Mouse (Mus musculus) G1E (cell line): Measurements from ENCODE around the gene Gas2l1.

Experiments used
- CTCF ChIP-seq: IDR thresholded peaks from 2 replicates; pipeline ENCODE4 v1.5.1; 2012; ENCODE audit warnings: low read depth, low read length, inconsistent platforms, mixed read lengths
- GATA1 ChIP-seq: IDR thresholded peaks from 2 replicates; pipeline ENCODE4 v1.6.1; 2012; ENCODE audit warnings: borderline replicate concordance, low read length, inconsistent platforms, mixed read lengths
- POLR2AphosphoS5 ChIP-seq: IDR thresholded peaks from 2 replicates; pipeline ENCODE4 v1.6.1; 2012; ENCODE audit warnings: low read depth, low read length, inconsistent platforms; ENCODE audit not compliant: insufficient replicate concordance
- TAL1 ChIP-seq: conservative IDR thresholded peaks from 2 replicates; pipeline ENCODE4 v1.6.1; 2012; ENCODE audit warnings: low read depth, low read length, inconsistent platforms, mixed read lengths

DNA sequence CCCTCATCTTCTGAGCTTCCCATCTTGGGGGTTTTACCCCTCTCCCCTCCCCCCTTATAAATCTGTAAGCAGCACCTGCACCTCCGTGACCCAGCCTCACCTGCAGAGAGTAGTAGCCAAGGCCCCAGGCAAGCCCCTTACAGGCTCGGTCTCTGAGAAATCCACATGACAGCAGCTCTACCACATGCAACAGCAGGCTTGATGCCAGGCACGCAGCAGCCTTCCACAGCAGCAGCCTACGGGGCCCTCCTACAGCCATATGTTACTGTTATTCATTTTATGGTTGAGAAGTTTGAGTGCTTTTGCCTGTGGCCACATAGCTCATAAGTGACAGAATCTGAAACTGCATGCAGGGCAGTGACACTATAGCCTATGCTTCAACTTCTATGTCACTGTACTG lies 29.7 kb downstream of the Gas2l1 start:
- TF ChIP-seq GATA1 = no peak
- TF ChIP-seq CTCF = no peak
- TF ChIP-seq TAL1 = no peak
- TF ChIP-seq POLR2AphosphoS5 = no peak
